Mouse (Mus musculus) thymus, postnatal 4 days (tissue): ENCODE measurements around the gene Cd274.

Experiments used
- DNase-seq: peaks from one replicate; pipeline ENCODE4 v3.0.0; 2021

The Cd274 gene

GRCm38 (mm10) chr19:29365105-29365504 is 2.1 kb upstream of the Cd274 start:
- DNase-seq, result peak; percentile 51

- DNase-seq, result peak; percentile 38
Measured at GRCm38 (mm10) chr19:29366226-29366968, 858 bp upstream of the Cd274 start.

- no peak for DNase-seq
Measured at GRCm38 (mm10) chr19:29368041-29368440, 786 bp downstream of the Cd274 start.

GRCm38 (mm10) chr19:29368671-29369309 is 1.5 kb downstream of the Cd274 start:
- no peak for DNase-seq

- DNase-seq, result no peak
Measured at GRCm38 (mm10) chr19:29370112-29370511, 2.9 kb downstream of the Cd274 start.

- DNase-seq, result no peak
Measured at GRCm38 (mm10) chr19:29370545-29371283, 3.5 kb downstream of the Cd274 start.

- DNase-seq, result peak; percentile 38
Measured at GRCm38 (mm10) chr19:29371284-29372081, 4.2 kb downstream of the Cd274 start.

- peak; percentile 23 for DNase-seq
Measured at GRCm38 (mm10) chr19:29372138-29372537, 4.9 kb downstream of the Cd274 start.

GRCm38 (mm10) chr19:29372621-29373020 is 5.4 kb downstream of the Cd274 start:
- DNase-seq, result no peak

- DNase-seq, result no peak
Measured at GRCm38 (mm10) chr19:29373438-29373837, 6.2 kb downstream of the Cd274 start.

- DNase-seq, result no peak
Measured at GRCm38 (mm10) chr19:29374947-29375346, 7.7 kb downstream of the Cd274 start.

- DNase-seq, result no peak
Measured at GRCm38 (mm10) chr19:29376382-29376781, 9.1 kb downstream of the Cd274 start.

- DNase-seq, result no peak
Measured at GRCm38 (mm10) chr19:29379839-29380603, 12.8 kb downstream of the Cd274 start.

GRCm38 (mm10) chr19:29383368-29383767 is 16.1 kb downstream of the Cd274 start:
- DNase-seq, result no peak

GRCm38 (mm10) chr19:29384412-29384811 is 17.2 kb downstream of the Cd274 start:
- no peak for DNase-seq

- no peak for DNase-seq
Measured at GRCm38 (mm10) chr19:29384994-29385393, 17.7 kb downstream of the Cd274 start.

GRCm38 (mm10) chr19:29385822-29386221 is 18.6 kb downstream of the Cd274 start:
- no peak for DNase-seq

GRCm38 (mm10) chr19:29388818-29389217 is 21.6 kb downstream of the Cd274 start:
- DNase-seq, result no peak

- DNase-seq, result no peak
Measured at GRCm38 (mm10) chr19:29390483-29390882, 23.2 kb downstream of the Cd274 start.

GRCm38 (mm10) chr19:29391279-29391678 is 24.0 kb downstream of the Cd274 start:
- DNase-seq, result no peak

GRCm38 (mm10) chr19:29393333-29393732 is 26.1 kb downstream of the Cd274 start:
- no peak for DNase-seq

GRCm38 (mm10) chr19:29394721-29395120 is 27.5 kb downstream of the Cd274 start:
- DNase-seq, result no peak
